Mouse (Mus musculus): ENCODE data around the gene Tmem109. TPM values are rescaled to one million over a fixed set of nuclear protein-coding genes. Genes with fewer than 3 reads are reported as not detected.

Gene Tmem109
- polyA plus RNA-seq, 1 experiment = 63.5 TPM

DNA sequence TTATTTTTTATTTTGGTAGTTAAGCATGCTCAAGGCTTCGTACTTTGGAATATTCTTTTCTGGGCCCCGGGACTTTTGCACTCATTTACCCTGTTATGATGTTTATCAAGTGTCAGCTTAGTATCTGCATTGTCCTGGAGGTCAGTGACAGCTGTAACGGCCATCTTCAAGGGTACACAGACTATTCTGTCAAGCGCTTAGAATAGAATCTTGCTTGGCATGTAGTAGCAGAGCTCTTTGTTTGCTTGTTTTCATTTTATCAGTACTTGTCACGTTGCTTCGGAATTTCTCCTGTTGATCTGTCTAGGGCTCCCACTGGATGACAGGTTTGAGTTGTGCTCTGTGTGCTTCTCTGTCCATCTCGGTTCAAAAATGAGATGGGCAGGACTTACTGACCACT, 15.0 kb upstream of the Tmem109 start:
- peak overlapping the region; percentile 95; the same call in 1 of the 2 replicates for H3K4me3 ChIP-seq (ENCODE audit: insufficient read depth, low read length)

DNA sequence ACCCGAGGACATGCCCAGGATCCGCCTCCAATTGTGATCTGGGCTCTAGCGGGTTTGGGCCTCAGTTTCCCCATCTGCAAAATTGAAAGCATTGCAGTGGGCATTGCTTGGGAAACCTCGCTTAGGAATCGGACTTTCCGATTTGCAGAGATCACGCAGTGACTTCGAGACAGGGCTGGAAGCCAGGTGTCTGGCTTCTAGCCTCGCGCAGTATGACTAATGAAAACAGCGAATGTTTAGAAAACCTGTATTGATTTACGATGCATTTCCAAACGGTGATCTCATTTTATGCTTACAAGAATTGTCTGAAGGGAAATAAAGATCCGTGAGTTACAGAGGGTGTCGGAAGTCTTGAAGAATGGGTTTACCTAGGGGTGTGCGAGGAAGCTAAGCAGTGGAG, 13.9 kb upstream of the Tmem109 start:
- peak overlapping the region; percentile 58 for H3K27ac ChIP-seq (ENCODE audit: insufficient read depth, low read length)
- TF ChIP-seq POLR2A (IDR thresholded peaks at IDR 0.05; ENCODE audit: extremely low read depth, insufficient read depth, low read length) (no peak), CTCF (IDR thresholded peaks at IDR 0.05; ENCODE audit: extremely low read depth, insufficient read depth, low read length) (no peak)
- peak overlapping the region; percentile 95 for H3K4me3 ChIP-seq (ENCODE audit: insufficient read depth, low read length)

More for the DNA sequence above, 15.0 kb upstream of the Tmem109 start:
- Histone ChIP-seq H3K4me1 (ENCODE audit: control insufficient read depth, insufficient read depth, low read length) (peaks cover 5% of the 10 kb centered on the region; the same call in 1 of the 2 replicates), H3K27ac (ENCODE audit: insufficient read depth, low read length) (no peak overlapping the region)
- no peak for TF ChIP-seq CTCF (IDR thresholded peaks at IDR 0.05; ENCODE audit: extremely low read depth, insufficient read depth, low read length)
- no peak for TF ChIP-seq POLR2A (IDR thresholded peaks at IDR 0.05; ENCODE audit: extremely low read depth, insufficient read depth, low read length)

DNA sequence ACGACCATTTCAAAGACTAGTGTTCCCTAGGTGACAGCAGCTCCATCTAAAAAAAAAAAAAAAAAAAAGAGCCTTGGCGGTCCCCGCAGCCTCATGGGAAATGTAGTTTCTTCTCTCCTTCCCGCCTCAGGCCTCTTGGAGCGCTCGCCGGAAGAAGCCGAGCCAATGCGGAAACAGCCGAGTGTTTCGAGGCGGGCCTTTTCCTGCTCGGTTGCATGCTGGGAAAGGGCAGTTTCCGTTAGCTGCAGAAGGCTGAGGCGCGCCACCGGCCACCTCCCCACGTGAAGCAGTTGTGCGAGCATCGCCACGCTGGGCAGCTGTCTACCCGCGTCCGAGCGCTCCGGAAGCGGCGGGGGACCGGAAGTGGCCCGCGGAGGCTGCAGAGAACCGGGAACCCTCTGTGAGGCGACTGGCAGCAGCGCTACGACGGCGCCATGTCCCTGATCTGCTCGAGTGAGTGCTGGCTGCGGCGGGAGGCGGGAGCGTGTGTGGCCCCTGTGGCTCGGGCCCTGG, 13.3 kb upstream of the Tmem109 start, which contains the start of gene Prpf19:
TSS of gene Prpf19 (plus strand) at position 216 of the 513 bp plus-strand sequence.
- TF ChIP-seq CTCF (IDR thresholded peaks at IDR 0.05; ENCODE audit: extremely low read depth, insufficient read depth, low read length) (no peak), POLR2A (IDR thresholded peaks at IDR 0.05; ENCODE audit: extremely low read depth, insufficient read depth, low read length) (peak; percentile 87)
- Histone ChIP-seq H3K4me3 (ENCODE audit: insufficient read depth, low read length) (peak within 1 kb of the TSS; percentile 95), H3K27ac (ENCODE audit: insufficient read depth, low read length) (peak within 1 kb of the TSS; percentile 58), H3K4me1 (ENCODE audit: control insufficient read depth, insufficient read depth, low read length) (peaks cover 5% of the 10 kb centered on the region)

More for the DNA sequence above, 13.9 kb upstream of the Tmem109 start:
- H3K4me1 ChIP-seq (ENCODE audit: control insufficient read depth, insufficient read depth, low read length) = peaks cover 5% of the 10 kb centered on the region

DNA sequence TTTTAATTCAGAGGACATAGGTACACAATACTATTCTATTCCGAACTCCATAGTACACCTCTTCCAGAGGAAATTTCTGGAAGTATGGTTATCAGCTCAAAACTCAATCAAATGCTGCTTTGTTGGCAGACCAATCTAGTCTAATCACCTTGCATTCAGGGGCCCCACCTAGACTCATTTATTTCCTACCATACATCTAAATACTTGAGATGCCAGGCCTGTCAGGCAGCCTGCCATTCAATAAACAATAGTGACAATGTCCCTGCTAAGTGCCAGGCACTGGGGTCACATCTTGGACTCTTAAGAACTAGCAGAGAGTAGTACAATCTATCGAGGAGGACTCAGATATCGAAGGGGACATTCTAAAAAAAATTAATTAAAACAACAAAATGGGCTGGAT, 10.4 kb upstream of the Tmem109 start:
- TF ChIP-seq POLR2A (IDR thresholded peaks at IDR 0.05; ENCODE audit: extremely low read depth, insufficient read depth, low read length) = no peak
- TF ChIP-seq CTCF (IDR thresholded peaks at IDR 0.05; ENCODE audit: extremely low read depth, insufficient read depth, low read length) = no peak
- no peak overlapping the region for H3K4me3 ChIP-seq (ENCODE audit: insufficient read depth, low read length)
- peaks cover 4% of the 10 kb centered on the region for H3K4me1 ChIP-seq (ENCODE audit: control insufficient read depth, insufficient read depth, low read length)
- no peak overlapping the region for H3K27ac ChIP-seq (ENCODE audit: insufficient read depth, low read length)

DNA sequence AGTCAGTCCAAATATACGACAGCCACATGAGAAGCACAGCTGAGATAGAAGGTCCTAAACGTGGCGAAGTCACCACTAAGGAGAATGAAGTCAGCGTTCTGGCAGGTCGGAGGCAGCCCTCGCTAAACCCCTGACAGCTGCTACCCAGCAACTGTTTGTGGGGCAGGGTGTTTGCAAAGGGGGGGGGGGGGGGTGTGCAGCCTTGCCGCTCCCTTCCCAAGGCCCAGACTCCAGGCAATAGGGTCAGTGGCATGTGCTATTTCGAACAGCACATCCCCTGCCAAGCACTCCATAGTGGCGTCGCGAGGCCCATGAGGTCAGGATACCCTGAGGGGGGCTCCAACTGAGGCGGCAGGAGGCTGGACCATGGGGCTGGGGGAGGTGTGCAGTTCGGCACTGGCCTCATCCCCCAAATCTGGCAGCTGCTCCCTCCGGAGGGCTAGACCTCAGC, 801 bp downstream of the Tmem109 start:
- Histone ChIP-seq H3K4me1 (ENCODE audit: control insufficient read depth, insufficient read depth, low read length) (peaks cover 14% of the 10 kb centered on the region), H3K4me3 (ENCODE audit: insufficient read depth, low read length) (peak overlapping the region; percentile 60), H3K27ac (ENCODE audit: insufficient read depth, low read length) (peak overlapping the region; percentile 67)
- TF ChIP-seq CTCF (IDR thresholded peaks at IDR 0.05; ENCODE audit: extremely low read depth, insufficient read depth, low read length) (no peak), POLR2A (IDR thresholded peaks at IDR 0.05; ENCODE audit: extremely low read depth, insufficient read depth, low read length) (no peak)

DNA sequence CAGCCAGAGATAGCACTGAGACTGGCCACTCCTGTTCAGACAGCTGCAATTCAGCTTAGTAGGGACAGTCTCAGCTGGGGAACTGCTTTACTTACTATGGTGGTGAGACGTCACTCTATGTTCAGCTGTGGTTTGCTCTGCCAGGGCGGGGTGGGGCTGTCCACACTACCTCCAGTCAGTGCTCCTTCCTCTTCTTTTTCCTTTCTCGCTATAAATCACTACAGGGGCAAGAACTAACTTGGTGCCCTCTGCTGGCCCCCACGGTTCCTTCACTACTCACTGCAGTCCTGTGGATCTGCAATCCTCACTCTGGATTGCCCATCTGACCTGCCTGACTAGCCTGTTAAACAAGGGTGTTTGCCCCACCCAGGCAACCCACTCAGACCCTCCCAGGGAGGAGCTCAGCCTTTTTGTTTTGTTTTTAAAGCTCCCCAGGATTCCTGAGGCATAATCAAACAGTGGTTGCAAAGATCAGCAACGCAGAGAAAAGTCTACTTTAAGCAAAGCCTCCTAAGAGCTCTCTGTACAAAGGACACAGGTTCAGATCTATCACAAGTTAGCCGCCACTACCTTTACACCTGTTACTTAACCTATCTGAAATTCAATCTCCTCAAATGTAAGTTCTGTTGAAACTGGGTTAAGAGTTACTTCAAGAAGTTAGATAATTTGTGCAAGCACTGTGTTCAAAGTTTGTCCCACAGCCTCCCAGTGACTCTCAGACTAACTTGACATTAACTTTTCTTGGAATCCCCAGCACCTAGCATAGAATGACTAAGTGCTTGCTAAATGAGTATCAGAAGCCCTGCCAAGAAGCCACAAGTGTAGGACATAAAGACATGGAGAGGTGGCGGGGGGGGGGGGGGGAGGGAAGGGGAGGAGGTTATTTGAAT, 1.5 kb downstream of the Tmem109 start:
- Histone ChIP-seq H3K4me3 (ENCODE audit: insufficient read depth, low read length) (peak overlapping the region; percentile 60), H3K4me1 (ENCODE audit: control insufficient read depth, insufficient read depth, low read length) (peaks cover 14% of the 10 kb centered on the region), H3K27ac (ENCODE audit: insufficient read depth, low read length) (no peak overlapping the region)
- TF ChIP-seq CTCF (IDR thresholded peaks at IDR 0.05; ENCODE audit: extremely low read depth, insufficient read depth, low read length) (peak; percentile 30), POLR2A (IDR thresholded peaks at IDR 0.05; ENCODE audit: extremely low read depth, insufficient read depth, low read length) (no peak)

DNA sequence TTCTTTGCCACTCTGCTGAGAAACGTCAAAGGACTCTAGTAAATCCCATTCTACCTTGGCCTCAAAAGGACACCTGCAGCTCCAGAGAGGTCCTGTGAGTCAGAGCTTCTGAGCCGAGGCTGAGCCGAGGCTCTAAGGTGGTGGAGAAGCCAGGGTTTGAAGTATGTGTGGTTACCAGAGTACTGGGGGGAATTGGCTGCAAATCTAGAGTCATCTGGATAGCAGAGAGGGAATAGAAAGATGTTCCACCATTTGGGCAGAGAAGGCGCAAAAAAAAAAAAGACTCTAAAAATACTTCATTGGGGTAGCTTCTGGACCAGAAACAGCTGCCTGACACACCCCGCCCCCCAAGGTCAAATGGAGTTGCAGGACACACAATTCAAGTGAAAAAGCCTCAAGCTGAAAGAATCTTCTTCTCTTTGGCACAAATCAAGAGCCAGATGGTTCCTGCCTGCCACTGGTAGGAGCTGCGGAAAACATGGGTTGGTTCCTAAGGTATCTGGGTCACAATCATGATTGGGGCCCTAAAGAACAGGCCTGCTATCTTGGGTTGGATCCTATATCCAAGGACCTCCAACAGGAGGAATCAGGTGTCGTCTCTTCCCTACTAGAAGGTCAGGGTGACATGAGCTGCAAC, 3.5 kb downstream of the Tmem109 start:
- H3K27ac ChIP-seq (ENCODE audit: insufficient read depth, low read length) = peak overlapping the region; percentile 64
- H3K4me3 ChIP-seq (ENCODE audit: insufficient read depth, low read length) = no peak overlapping the region
- no peak for TF ChIP-seq POLR2A (IDR thresholded peaks at IDR 0.05; ENCODE audit: extremely low read depth, insufficient read depth, low read length)
- no peak for TF ChIP-seq CTCF (IDR thresholded peaks at IDR 0.05; ENCODE audit: extremely low read depth, insufficient read depth, low read length)
- peaks cover 14% of the 10 kb centered on the region for H3K4me1 ChIP-seq (ENCODE audit: control insufficient read depth, insufficient read depth, low read length)

DNA sequence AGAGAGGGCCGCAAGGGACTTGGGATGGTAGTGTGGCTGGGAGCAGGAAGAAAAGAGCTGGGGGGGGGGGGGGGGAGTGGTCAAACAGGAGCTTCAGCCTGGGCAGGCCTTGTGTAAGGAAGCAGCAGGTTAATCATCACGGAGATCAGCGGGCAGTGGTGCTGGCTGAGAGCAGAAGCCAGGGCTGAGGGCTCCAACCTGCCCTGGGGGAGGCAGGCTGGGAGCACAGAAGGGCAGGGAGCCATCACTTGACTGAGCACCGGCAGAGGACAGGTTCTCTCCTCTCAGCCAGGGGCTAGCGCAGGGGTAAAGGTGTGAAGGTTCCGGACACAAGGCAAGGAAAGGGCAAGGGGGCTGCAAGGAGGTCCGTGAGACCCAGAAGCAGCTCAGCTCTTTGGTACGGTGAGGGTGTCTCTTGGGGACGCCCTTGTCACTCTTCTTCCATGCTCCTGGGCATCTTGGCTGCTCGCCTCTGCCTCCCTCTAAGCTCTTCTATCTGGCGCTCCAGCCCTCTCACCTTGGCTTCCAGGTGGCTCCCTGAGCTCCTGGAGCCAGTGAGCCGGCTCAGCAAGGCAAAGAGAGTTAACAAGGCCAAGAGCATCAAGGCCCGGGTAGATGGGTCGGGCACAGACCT, 10.4 kb downstream of the Tmem109 start:
- H3K27ac ChIP-seq (ENCODE audit: insufficient read depth, low read length) = no peak overlapping the region

GRCm38 (mm10) chr19:10870676-10871075, 11.1 kb downstream of the Tmem109 start:
- no peak for TF ChIP-seq CTCF (IDR thresholded peaks at IDR 0.05; ENCODE audit: extremely low read depth, insufficient read depth, low read length)
- TF ChIP-seq POLR2A (IDR thresholded peaks at IDR 0.05; ENCODE audit: extremely low read depth, insufficient read depth, low read length) = no peak
- Histone ChIP-seq H3K27ac (ENCODE audit: insufficient read depth, low read length) (no peak overlapping the region), H3K4me3 (ENCODE audit: insufficient read depth, low read length) (no peak overlapping the region), H3K4me1 (ENCODE audit: control insufficient read depth, insufficient read depth, low read length) (peaks cover 1% of the 10 kb centered on the region; the same call in 1 of the 2 replicates)

More for the DNA sequence above, 10.4 kb downstream of the Tmem109 start:
- H3K4me1 ChIP-seq (ENCODE audit: control insufficient read depth, insufficient read depth, low read length) = peaks cover 1% of the 10 kb centered on the region; the same call in 1 of the 2 replicates
- no peak for TF ChIP-seq POLR2A (IDR thresholded peaks at IDR 0.05; ENCODE audit: extremely low read depth, insufficient read depth, low read length)
- no peak for TF ChIP-seq CTCF (IDR thresholded peaks at IDR 0.05; ENCODE audit: extremely low read depth, insufficient read depth, low read length)
- no peak overlapping the region for H3K4me3 ChIP-seq (ENCODE audit: insufficient read depth, low read length)
